ENCODE assay signal across 9 mouse cellular contexts in genomic region chr7:19088813-19089212, GRCm38 (mm10). TPM values are rescaled to one million over a fixed set of nuclear protein-coding genes. Genes with fewer than 3 reads are reported as not detected.
DNase-seq lines count a peak whose midpoint lies in the region; ATAC-seq and TF ChIP-seq lines count a peak whose summit lies in the region.
"Had no signal": no experiment of that assay in that cellular context is flagged by ENCODE, and none has a peak within 500 bp of the region (broad histone marks: within the 10 kb centered on the region; RNA-seq: fewer than 3 reads in every experiment).

No protein-coding gene starts in this region.

- no peaks in the 10 kb centered on the region; the same call in none of the 2 replicates for H3K4me1 ChIP-seq in intestine, postnatal 0 days (replicated peaks; ENCODE audit: control insufficient read depth, insufficient read depth, low read length)
- peaks cover 50% of the 10 kb centered on the region for H3K4me1 ChIP-seq in intestine, embryonic 16.5 days (ENCODE audit: control insufficient read depth, insufficient read depth, low read length)
- peaks cover 10% of the 10 kb centered on the region for H3K4me1 ChIP-seq in liver, adult 2 months (ENCODE audit: control insufficient read depth, insufficient read depth, low read length)

- H3K27ac ChIP-seq in intestine, postnatal 0 days (ENCODE audit: low read depth, low read length), result no peak overlapping the region
- H3K27ac ChIP-seq in intestine, embryonic 16.5 days (ENCODE audit: low read length), result no peak overlapping the region
- H3K27ac ChIP-seq in liver, adult 2 months (replicated peaks; ENCODE audit: insufficient read depth, low read depth, low read length), result no peak overlapping the region
- H3K27ac ChIP-seq: limb, embryonic 13.5 days had no signal

- H3K27me3 ChIP-seq in intestine, postnatal 0 days (replicated peaks; ENCODE audit: control insufficient read depth, insufficient read depth, low read length), result no peaks in the 10 kb centered on the region
- no peaks in the 10 kb centered on the region for H3K27me3 ChIP-seq in intestine, embryonic 16.5 days (replicated peaks; ENCODE audit: control insufficient read depth, insufficient read depth, low read length)
- no peaks in the 10 kb centered on the region for H3K27me3 ChIP-seq in liver, adult 2 months (ENCODE audit: control insufficient read depth, insufficient read depth, low read length)

- H3K9me3 ChIP-seq in intestine, postnatal 0 days (ENCODE audit: control insufficient read depth), result no peaks in the 10 kb centered on the region
- H3K9me3 ChIP-seq in intestine, embryonic 16.5 days (ENCODE audit: control insufficient read depth, low read length), result no peaks in the 10 kb centered on the region
- H3K9me3 ChIP-seq: limb, embryonic 13.5 days had no signal

- no peak overlapping the region for H3K9ac ChIP-seq in intestine, postnatal 0 days (ENCODE audit: low read depth, low read length)
- H3K9ac ChIP-seq in intestine, embryonic 16.5 days (ENCODE audit: low read depth, low read length), result no peak overlapping the region
- H3K9ac ChIP-seq in liver, adult 2 months (ENCODE audit: low read depth, low read length), result no peak overlapping the region
- H3K9ac ChIP-seq: limb, embryonic 13.5 days had no signal

- no peak for TF ChIP-seq POLR2A in liver, adult 2 months (IDR thresholded peaks at IDR 0.05; ENCODE audit: extremely low read depth, insufficient read depth, low read length)

- peak; percentile 87 for TF ChIP-seq CTCF in intestine, postnatal 0 days (IDR thresholded peaks at IDR 0.05; ENCODE audit: low read depth)
- TF ChIP-seq CTCF in liver, adult 2 months (IDR thresholded peaks at IDR 0.05; ENCODE audit: low read depth, low read length), result peak; percentile 94

- H3K4me3 ChIP-seq in intestine, postnatal 0 days (ENCODE audit: low read depth, low read length), result no peak overlapping the region
- H3K4me3 ChIP-seq in intestine, embryonic 16.5 days (ENCODE audit: low read length), result no peak overlapping the region
- no peak overlapping the region for H3K4me3 ChIP-seq in liver, adult 2 months (ENCODE audit: insufficient read depth, low read depth, low read length)
- H3K4me3 ChIP-seq: limb, embryonic 13.5 days had no signal

- 45% methylated on average over 10 of the region's 10 CpGs for WGBS in intestine, postnatal 0 days
- 44% methylated on average over 10 of the region's 10 CpGs for WGBS in intestine, embryonic 16.5 days
- WGBS in liver, adult 2 months, result 45% methylated on average over 10 of the region's 10 CpGs

- peaks cover 3% of the 10 kb centered on the region; the same call in 1 of the 2 replicates for H3K79me2 ChIP-seq in liver, adult 2 months (ENCODE audit: control insufficient read depth, insufficient read depth, low read length)

- H3K36me3 ChIP-seq in intestine, postnatal 0 days (ENCODE audit: control insufficient read depth, insufficient read depth), result peaks cover 11% of the 10 kb centered on the region
- 0 out of 2 replicates have a peak, but pooled peaks cover 5% of the 10 kb centered on the region for H3K36me3 ChIP-seq in intestine, embryonic 16.5 days (ENCODE audit: control insufficient read depth, insufficient read depth, low read length)
- no peaks in the 10 kb centered on the region for H3K36me3 ChIP-seq in liver, adult 2 months (ENCODE audit: control insufficient read depth, insufficient read depth, low read length)

- peak; percentile 85 for DNase-seq in CD4-positive, CD25-positive, alpha-beta regulatory T cell, adult 2 months (ENCODE audit: low read depth, low spot score)
- DNase-seq in ZHBTc4 (ENCODE audit: low read depth, low spot score), result peak; percentile 79
- no peak for DNase-seq in liver, adult 2 months (ENCODE audit: extremely low read depth, low read depth, low spot score)
- peak; percentile 56 to 70 for DNase-seq in right cerebral cortex, postnatal 10 days (ENCODE audit: low spot score in 2 of 2)
- DNase-seq in urinary bladder, postnatal 4 days (ENCODE audit: low spot score in 2 of 2), result no peak

- ATAC-seq in intestine, postnatal 0 days, result no peak
- ATAC-seq in intestine, embryonic 16.5 days, result no peak
- ATAC-seq in erythroid progenitor cell, adult 5-6 weeks (replicated peaks; ENCODE audit: low FRiP score, poor library complexity, severe bottlenecking), result peak; percentile 42

- H3K4me2 ChIP-seq in intestine, postnatal 0 days (replicated peaks; ENCODE audit: low read depth), result no peak overlapping the region
- no peak overlapping the region for H3K4me2 ChIP-seq in intestine, embryonic 16.5 days (ENCODE audit: low read depth, low read length)
- H3K4me2 ChIP-seq: limb, embryonic 13.5 days had no signal

RNA-seq across cellular contexts. Expression of gene Dmpk, which starts 5.2 kb away (rescaled TPM):
- polyA plus RNA-seq in intestine, postnatal 0 days (2015; fragmentation: Nextera tagmentation; extraction: Ambion mirVana), result 50.8 and 60.4 TPM in 2 replicates
- polyA plus RNA-seq in intestine, embryonic 16.5 days (2015; fragmentation: Nextera tagmentation; extraction: Ambion mirVana), result 54.6 and 59.3 TPM in 2 replicates
- 15.9 and 18.4 TPM in 2 replicates for total RNA-seq in erythroid progenitor cell, adult 5-6 weeks (2015; ENCODE audit: low replicate concordance)
- 4.2 and 5.0 TPM in 2 replicates for total RNA-seq in erythroid progenitor cell, adult 5-6 weeks (2017; ENCODE audit: low replicate concordance)
- 13.6 and 24.8 TPM in 2 replicates for total RNA-seq in liver, adult 2 months (2014; rRNA removed)
- 60.0 and 76.4 TPM in 2 replicates for polyA plus RNA-seq in liver, adult 2 months (2012; rRNA removed)

RNA-seq across cellular contexts. Expression of gene Six5, which starts 5.6 kb away (rescaled TPM):
- 4.6 and 5.1 TPM in 2 replicates for polyA plus RNA-seq in intestine, postnatal 0 days (2015; fragmentation: Nextera tagmentation; extraction: Ambion mirVana)
- polyA plus RNA-seq in intestine, embryonic 16.5 days (2015; fragmentation: Nextera tagmentation; extraction: Ambion mirVana), result 7.3 and 7.5 TPM in 2 replicates
- not detected in 2 replicates for total RNA-seq in erythroid progenitor cell, adult 5-6 weeks (2015; ENCODE audit: low replicate concordance)
- total RNA-seq in erythroid progenitor cell, adult 5-6 weeks (2017; ENCODE audit: low replicate concordance), result 0.13 TPM in 1 of 2 replicates, not detected in the other
- 1.8 and 2.3 TPM in 2 replicates for total RNA-seq in liver, adult 2 months (2014; rRNA removed)
- 5.2 and 8.7 TPM in 2 replicates for polyA plus RNA-seq in liver, adult 2 months (2012; rRNA removed)

RNA-seq across cellular contexts. Expression of gene Dmwd, which starts 12.8 kb away (rescaled TPM):
- polyA plus RNA-seq in intestine, postnatal 0 days (2015; fragmentation: Nextera tagmentation; extraction: Ambion mirVana), result 4.7 and 5.4 TPM in 2 replicates
- polyA plus RNA-seq in intestine, embryonic 16.5 days (2015; fragmentation: Nextera tagmentation; extraction: Ambion mirVana), result 6.4 and 6.7 TPM in 2 replicates
- total RNA-seq in erythroid progenitor cell, adult 5-6 weeks (2015; ENCODE audit: low replicate concordance), result 17.7 and 33.1 TPM in 2 replicates
- total RNA-seq in erythroid progenitor cell, adult 5-6 weeks (2017; ENCODE audit: low replicate concordance), result 13.1 and 19.4 TPM in 2 replicates
- total RNA-seq in liver, adult 2 months (2014; rRNA removed), result 4.5 and 6.7 TPM in 2 replicates
- 29.4 and 35.7 TPM in 2 replicates for polyA plus RNA-seq in liver, adult 2 months (2012; rRNA removed)

RNA-seq across cellular contexts. Expression of gene Gm4969, which starts 29.4 kb away (rescaled TPM):
- 0.38 and 0.39 TPM in 2 replicates for polyA plus RNA-seq in intestine, postnatal 0 days (2015; fragmentation: Nextera tagmentation; extraction: Ambion mirVana)
- 1.5 and 2.1 TPM in 2 replicates for polyA plus RNA-seq in intestine, embryonic 16.5 days (2015; fragmentation: Nextera tagmentation; extraction: Ambion mirVana)
- not detected in 2 replicates for total RNA-seq in erythroid progenitor cell, adult 5-6 weeks (2015; ENCODE audit: low replicate concordance)
- not detected in 2 replicates for total RNA-seq in erythroid progenitor cell, adult 5-6 weeks (2017; ENCODE audit: low replicate concordance)
- total RNA-seq in liver, adult 2 months (2014; rRNA removed), result 0.09 TPM in 1 of 2 replicates, not detected in the other
- 0.02 TPM in 1 of 2 replicates, not detected in the other for polyA plus RNA-seq in liver, adult 2 months (2012; rRNA removed)

RNA-seq across cellular contexts. Expression of gene Fbxo46, which starts 30.8 kb away (rescaled TPM):
- polyA plus RNA-seq in intestine, postnatal 0 days (2015; fragmentation: Nextera tagmentation; extraction: Ambion mirVana), result 4.8 and 5.1 TPM in 2 replicates
- 10.8 and 11.0 TPM in 2 replicates for polyA plus RNA-seq in intestine, embryonic 16.5 days (2015; fragmentation: Nextera tagmentation; extraction: Ambion mirVana)
- 4.7 and 5.0 TPM in 2 replicates for total RNA-seq in erythroid progenitor cell, adult 5-6 weeks (2015; ENCODE audit: low replicate concordance)
- total RNA-seq in erythroid progenitor cell, adult 5-6 weeks (2017; ENCODE audit: low replicate concordance), result 6.3 and 7.3 TPM in 2 replicates
- 2.4 and 3.2 TPM in 2 replicates for total RNA-seq in liver, adult 2 months (2014; rRNA removed)
- polyA plus RNA-seq in liver, adult 2 months (2012; rRNA removed), result 4.3 and 5.0 TPM in 2 replicates

Comparison
In these comparisons a context has a peak if more than half of its experiments do, and no peak if none do; other contexts are left out.
1. DNase-seq: peak in CD4-positive, CD25-positive, alpha-beta regulatory T cell, adult 2 months (single experiment), ZHBTc4 (single experiment) and right cerebral cortex, postnatal 10 days (2 of 2); none in liver, adult 2 months (single experiment) and urinary bladder, postnatal 4 days (0 of 2).